10 mouse cellular contexts compared by ENCODE assay signal in the genomic region with DNA sequence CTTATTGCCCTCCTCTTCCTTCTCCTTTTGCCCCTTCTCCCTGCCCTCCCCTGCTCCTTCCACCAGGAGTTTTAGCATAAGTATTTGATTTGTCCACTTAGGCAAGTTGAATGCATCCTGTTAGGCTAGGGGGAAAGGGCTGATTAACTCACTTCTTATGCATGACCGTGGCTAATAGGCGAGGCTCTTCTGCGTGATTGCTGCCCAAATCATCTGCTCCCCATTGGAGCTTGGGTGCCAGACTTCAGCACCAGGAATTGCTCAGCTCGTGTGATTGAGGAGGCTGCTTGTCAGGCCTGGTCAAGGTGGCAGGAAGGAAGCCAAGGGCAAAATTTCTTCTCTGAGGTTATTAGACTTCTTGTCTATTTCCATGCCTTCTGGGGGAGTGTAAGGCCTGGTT. TPM values are rescaled to one million over a fixed set of nuclear protein-coding genes. Genes with fewer than 3 reads are reported as not detected.
DNase-seq lines count a peak whose midpoint lies in the region; ATAC-seq and TF ChIP-seq lines count a peak whose summit lies in the region.
"Had no signal": no experiment of that assay in that cellular context is flagged by ENCODE, and none has a peak within 500 bp of the region (broad histone marks: within the 10 kb centered on the region; RNA-seq: fewer than 3 reads in every experiment).

No protein-coding gene starts in this region.

- 45% methylated on average over 4 of the region's 4 CpGs for WGBS in heart, embryonic 11.5 days (ENCODE audit: insufficient replicate concordance)
- 56% methylated on average over 4 of the region's 4 CpGs for WGBS in limb, embryonic 12.5 days
- WGBS in limb, embryonic 10.5 days: 64% methylated on average over 4 of the region's 4 CpGs
- 19% methylated on average over 4 of the region's 4 CpGs for WGBS in heart, postnatal 0 days

- no peaks in the 10 kb centered on the region for H3K27me3 ChIP-seq in heart, embryonic 11.5 days (ENCODE audit: control insufficient read depth, insufficient read depth, low read length)
- no peaks in the 10 kb centered on the region for H3K27me3 ChIP-seq in limb, embryonic 12.5 days
- no peaks in the 10 kb centered on the region for H3K27me3 ChIP-seq in limb, embryonic 10.5 days (ENCODE audit: low read depth, poor library complexity, severe bottlenecking)
- no peaks in the 10 kb centered on the region for H3K27me3 ChIP-seq in heart, postnatal 0 days (ENCODE audit: control insufficient read depth, insufficient read depth, low read length)

- H3K27ac ChIP-seq in heart, embryonic 11.5 days (ENCODE audit: low read depth, low read length): peak overlapping the region; percentile 1; the same call in 1 of the 2 replicates
- peak overlapping the region; percentile 41; the same call in 1 of the 2 replicates for H3K27ac ChIP-seq in limb, embryonic 12.5 days
- no peak overlapping the region for H3K27ac ChIP-seq in limb, embryonic 10.5 days
- H3K27ac ChIP-seq in heart, postnatal 0 days (ENCODE audit: low read depth): peak overlapping the region; percentile 52

- no peak overlapping the region for H3K4me2 ChIP-seq in heart, embryonic 11.5 days
- no peak overlapping the region for H3K4me2 ChIP-seq in limb, embryonic 12.5 days
- no peak overlapping the region for H3K4me2 ChIP-seq in heart, postnatal 0 days (ENCODE audit: low read depth, low read length)

- no peak for TF ChIP-seq EP300 in heart, postnatal 0 days (IDR thresholded peaks at IDR 0.05; ENCODE audit: low read depth)

- no peak for TF ChIP-seq POLR2A in brain, embryonic 14.5 days (IDR thresholded peaks at IDR 0.05; ENCODE audit: borderline replicate concordance, extremely low read depth, insufficient read depth, insufficient read length, poor library complexity, severe bottlenecking)

- H3K9ac ChIP-seq in heart, embryonic 11.5 days (ENCODE audit: low read depth, low read length): peak overlapping the region; percentile 23; the same call in 1 of the 2 replicates
- H3K9ac ChIP-seq in limb, embryonic 12.5 days (replicated peaks): no peak overlapping the region
- no peak overlapping the region for H3K9ac ChIP-seq in heart, postnatal 0 days (replicated peaks; ENCODE audit: low read depth, low read length)

- TF ChIP-seq CTCF in brain, embryonic 14.5 days (IDR thresholded peaks at IDR 0.05; ENCODE audit: borderline replicate concordance, extremely low read depth, insufficient read depth, insufficient read length): no peak
- no peak for TF ChIP-seq CTCF in heart, postnatal 0 days (IDR thresholded peaks at IDR 0.05; ENCODE audit: low read depth)

- H3K36me3 ChIP-seq in heart, embryonic 11.5 days (ENCODE audit: control insufficient read depth, insufficient read depth, low read length): 0 out of 2 replicates have a peak, but pooled peaks cover 3% of the 10 kb centered on the region
- peaks cover 39% of the 10 kb centered on the region for H3K36me3 ChIP-seq in limb, embryonic 12.5 days
- H3K36me3 ChIP-seq in limb, embryonic 10.5 days: peaks cover 54% of the 10 kb centered on the region
- peaks cover 14% of the 10 kb centered on the region; the same call in 1 of the 2 replicates for H3K36me3 ChIP-seq in heart, postnatal 0 days (replicated peaks; ENCODE audit: control insufficient read depth, insufficient read depth, low read length)

- H3K4me3 ChIP-seq in heart, embryonic 11.5 days (ENCODE audit: low read depth, low read length): no peak overlapping the region
- no peak overlapping the region for H3K4me3 ChIP-seq in limb, embryonic 12.5 days (replicated peaks)
- no peak overlapping the region for H3K4me3 ChIP-seq in limb, embryonic 10.5 days
- no peak overlapping the region for H3K4me3 ChIP-seq in heart, postnatal 0 days (ENCODE audit: low read depth, low read length)

- ATAC-seq in heart, embryonic 11.5 days (replicated peaks; ENCODE audit: insufficient number of reproducible peaks, low FRiP score, low TSS enrichment): no peak
- ATAC-seq in limb, embryonic 12.5 days (ENCODE audit: insufficient number of reproducible peaks, insufficient read depth, low FRiP score, low TSS enrichment, low read depth): no peak
- ATAC-seq in heart, postnatal 0 days (ENCODE audit: insufficient read depth, low read depth): no peak
- ATAC-seq in CD4-positive, CD25-positive, alpha-beta regulatory T cell, adult 4 months: no peak
- ATAC-seq: inflammation-experienced regulatory T-cells, adult 6 months had no signal

- no peak for DNase-seq in heart, adult 11 months
- no peak for DNase-seq in limb, embryonic 10.5 days (ENCODE audit: low spot score)
- DNase-seq in brain, embryonic 14.5 days (ENCODE audit: low read depth): peak; percentile 77
- no peak for DNase-seq in heart, postnatal 0 days (ENCODE audit: low spot score)
- DNase-seq: lung, adult 18-20 months; thymus, postnatal 14 days had no signal

- H3K9me3 ChIP-seq in heart, embryonic 11.5 days (replicated peaks; ENCODE audit: control insufficient read depth, low read length): no peaks in the 10 kb centered on the region
- H3K9me3 ChIP-seq in limb, embryonic 12.5 days: no peaks in the 10 kb centered on the region
- H3K9me3 ChIP-seq in limb, embryonic 10.5 days (replicated peaks): no peaks in the 10 kb centered on the region
- no peaks in the 10 kb centered on the region for H3K9me3 ChIP-seq in heart, postnatal 0 days (replicated peaks; ENCODE audit: control insufficient read depth, low read length)

- H3K4me1 ChIP-seq in heart, embryonic 11.5 days (ENCODE audit: control insufficient read depth, insufficient read depth, low read length): peaks cover 79% of the 10 kb centered on the region
- H3K4me1 ChIP-seq in limb, embryonic 12.5 days (replicated peaks): peaks cover 68% of the 10 kb centered on the region
- peaks cover 80% of the 10 kb centered on the region for H3K4me1 ChIP-seq in limb, embryonic 10.5 days
- peaks cover 57% of the 10 kb centered on the region for H3K4me1 ChIP-seq in heart, postnatal 0 days (ENCODE audit: control insufficient read depth, insufficient read depth)

RNA-seq across cellular contexts. Expression of a gene that starts 19.8 kb away (rescaled TPM):
- 108 and 120 TPM in 2 replicates for polyA plus RNA-seq in heart, embryonic 11.5 days (2014; fragmentation: Nextera tagmentation; extraction: Ambion mirVana)
- polyA plus RNA-seq in limb, embryonic 12.5 days (2016; fragmentation: Nextera tagmentation; extraction: Ambion mirVana): 231 and 240 TPM in 2 replicates
- polyA plus RNA-seq in limb, embryonic 10.5 days (2016; fragmentation: Nextera tagmentation; extraction: Ambion mirVana): 240 and 246 TPM in 2 replicates
- 207 and 332 TPM in 2 replicates for polyA plus RNA-seq in brain, embryonic 14.5 days (2012; rRNA removed)
- 20.8 and 28.8 TPM in 2 replicates for total RNA-seq in heart, postnatal 0 days (2014; rRNA removed; ENCODE audit: low replicate concordance)
- polyA plus RNA-seq in heart, postnatal 0 days (2015; fragmentation: Nextera tagmentation; extraction: Ambion mirVana): 127 and 132 TPM in 2 replicates
- polyA plus RNA-seq in CD4-positive, CD25-positive, alpha-beta regulatory T cell, adult 4 months (2017; shearing (Covaris generic)): 100 to 1,000 TPM; 111 to 235 TPM
